Mouse (Mus musculus) heart, embryonic 16.5 days (tissue): ENCODE data around the gene Usp33. TPM values are rescaled to one million over a fixed set of nuclear protein-coding genes. Genes with fewer than 3 reads are reported as not detected.

ENCODE experiments used
- ATAC-seq: fragments of 200-750 bp; cut with Nextera tagmentation; replicated peaks from 2 replicates; pipeline ENCODE4 v1.8.0; 2017; ENCODE audit warnings: moderate number of reproducible peaks; ENCODE audit not compliant: insufficient read depth, low FRiP score; ENCODE audit errors: extremely low read depth
- H3K27ac ChIP-seq: fragments of 300-500 bp; sonication (generic); 2 replicates; pipeline ENCODE4 v1.5.1; 2014; ENCODE audit warnings: mild to moderate bottlenecking, low read length, control low read depth, moderate library complexity
- H3K27me3 ChIP-seq: fragments of 300-500 bp; sonication (generic); 2 replicates; pipeline ENCODE4 v1.6.1; 2014; ENCODE audit warnings: low read length, mixed read lengths; ENCODE audit not compliant: control insufficient read depth, insufficient read depth
- H3K36me3 ChIP-seq: fragments of 300-500 bp; sonication (generic); 2 replicates; pipeline ENCODE4 v1.6.1; 2014; ENCODE audit not compliant: control insufficient read depth, insufficient read depth
- H3K4me1 ChIP-seq: fragments of 300-500 bp; sonication (generic); 2 replicates; pipeline ENCODE4 v1.6.1; 2014; ENCODE audit warnings: low read length, mixed read lengths; ENCODE audit not compliant: control insufficient read depth, insufficient read depth
- H3K4me2 ChIP-seq: fragments of 300-500 bp; sonication (generic); 2 replicates; pipeline ENCODE4 v1.6.1; 2014; ENCODE audit warnings: low read depth, mild to moderate bottlenecking, control low read depth, low read length
- H3K4me3 ChIP-seq: fragments of 300-500 bp; sonication (generic); 2 replicates; pipeline ENCODE4 v1.5.1; 2014; ENCODE audit warnings: mild to moderate bottlenecking, control low read depth, low read length
- H3K9ac ChIP-seq: fragments of 300-500 bp; sonication (generic); 2 replicates; pipeline ENCODE4 v1.6.1; 2014; ENCODE audit warnings: low read length, control low read depth
- H3K9me3 ChIP-seq: fragments of 300-500 bp; sonication (generic); replicated peaks from 2 replicates; pipeline ENCODE4 v1.6.1; 2016; ENCODE audit warnings: low read length; ENCODE audit not compliant: control insufficient read depth
- WGBS: fragments of 180-500 bp; shearing (Covaris S2); extraction: QIAGEN DNeasy Blood & Tissue Kit; methylation state at CpG from one replicate; pipeline ENCODE4 v1.1.7; 2014; 5-methylcytosine and 5-hydroxymethylcytosine counted together
- polyA plus RNA-seq: library from polyadenylated mRNA; unstranded; fragments of >200 nt; fragmentation: Nextera tagmentation; extraction: Ambion mirVana; gene quantifications from 2 replicates; pipeline ENCODE4 v1.2.1, GENCODE M21; 2015

Usp33 gene
- polyA plus RNA-seq, 1 experiment from 2014 or later = 29.3 TPM

- Histone ChIP-seq H3K27me3 (no peaks in the 10 kb centered on the region), H3K9me3 (no peaks in the 10 kb centered on the region), H3K4me2 (no peak overlapping the region), H3K4me1 (peaks cover 41% of the 10 kb centered on the region), H3K9ac (no peak overlapping the region), H3K36me3 (no peaks in the 10 kb centered on the region), H3K4me3 (no peak overlapping the region), H3K27ac (no peak overlapping the region)
- 74% methylated on average over 2 of the region's 2 CpGs for WGBS
- no peak for ATAC-seq
These were observed 57.5 kb downstream of the Usp33 start for GRCm38 (mm10) chr3:152403827-152404226.

- H3K36me3 ChIP-seq = no peaks in the 10 kb centered on the region
- WGBS = 87% methylated on average over 7 of the region's 7 CpGs
- H3K4me1 ChIP-seq = peaks cover 41% of the 10 kb centered on the region
- no peak for ATAC-seq
- no peak overlapping the region for H3K4me2 ChIP-seq
- no peak overlapping the region for H3K9ac ChIP-seq
- H3K4me3 ChIP-seq = no peak overlapping the region
- no peak overlapping the region for H3K27ac ChIP-seq
- H3K27me3 ChIP-seq = no peaks in the 10 kb centered on the region
- H3K9me3 ChIP-seq = no peaks in the 10 kb centered on the region
These were observed 59.1 kb downstream of the Usp33 start for GRCm38 (mm10) chr3:152405420-152405819.

- H3K4me3 ChIP-seq = no peak overlapping the region
- H3K9me3 ChIP-seq = no peaks in the 10 kb centered on the region
- H3K4me1 ChIP-seq = peaks cover 47% of the 10 kb centered on the region
- H3K27me3 ChIP-seq = no peaks in the 10 kb centered on the region
- WGBS = 53% methylated on average over 4 of the region's 4 CpGs
- no peak overlapping the region for H3K4me2 ChIP-seq
- no peaks in the 10 kb centered on the region for H3K36me3 ChIP-seq
- H3K9ac ChIP-seq = no peak overlapping the region
- no peak for ATAC-seq
- H3K27ac ChIP-seq = peak overlapping the region; percentile 58
These were observed 59.8 kb downstream of the Usp33 start for GRCm38 (mm10) chr3:152405978-152406640.

GRCm38 (mm10) chr3:152410980-152411551 is 64.8 kb downstream of the Usp33 start:
- no peak overlapping the region for H3K4me2 ChIP-seq
- H3K27ac ChIP-seq = no peak overlapping the region
- no peaks in the 10 kb centered on the region for H3K36me3 ChIP-seq
- H3K4me1 ChIP-seq = peaks cover 35% of the 10 kb centered on the region
- H3K27me3 ChIP-seq = no peaks in the 10 kb centered on the region
- no peak overlapping the region for H3K9ac ChIP-seq
- no peak for ATAC-seq
- no peak overlapping the region for H3K4me3 ChIP-seq
- H3K9me3 ChIP-seq = no peaks in the 10 kb centered on the region
- WGBS = 66% methylated on average over 7 of the region's 7 CpGs

GRCm38 (mm10) chr3:152412362-152412761 is 66.1 kb downstream of the Usp33 start:
- Histone ChIP-seq H3K4me2 (no peak overlapping the region), H3K4me3 (no peak overlapping the region), H3K4me1 (peaks cover 26% of the 10 kb centered on the region), H3K9me3 (no peaks in the 10 kb centered on the region), H3K27ac (no peak overlapping the region), H3K27me3 (no peaks in the 10 kb centered on the region), H3K9ac (no peak overlapping the region), H3K36me3 (no peaks in the 10 kb centered on the region)
- no peak for ATAC-seq
- 63% methylated on average over 4 of the region's 4 CpGs for WGBS

GRCm38 (mm10) chr3:152428925-152429324 is 82.6 kb downstream of the Usp33 start:
- H3K4me3 ChIP-seq = no peak overlapping the region
- ATAC-seq = no peak
- H3K27ac ChIP-seq = no peak overlapping the region
- 87% methylated on average over 8 of the region's 8 CpGs for WGBS
- 0 out of 2 replicates have a peak, but pooled peaks cover 2% of the 10 kb centered on the region for H3K4me1 ChIP-seq
- H3K4me2 ChIP-seq = no peak overlapping the region
- no peaks in the 10 kb centered on the region for H3K27me3 ChIP-seq
- H3K9ac ChIP-seq = no peak overlapping the region
- H3K9me3 ChIP-seq = no peaks in the 10 kb centered on the region
- peaks cover 15% of the 10 kb centered on the region; the same call in 1 of the 2 replicates for H3K36me3 ChIP-seq

- Histone ChIP-seq H3K4me1 (0 out of 2 replicates have a peak, but pooled peaks cover 2% of the 10 kb centered on the region), H3K9me3 (no peaks in the 10 kb centered on the region), H3K9ac (no peak overlapping the region), H3K36me3 (peaks cover 15% of the 10 kb centered on the region), H3K27ac (no peak overlapping the region), H3K27me3 (no peaks in the 10 kb centered on the region), H3K4me3 (no peak overlapping the region), H3K4me2 (no peak overlapping the region)
- ATAC-seq = no peak
- WGBS = 94% methylated on average over 7 of the region's 7 CpGs
These were observed 86.4 kb downstream of the Usp33 start for GRCm38 (mm10) chr3:152432677-152433076.

GRCm38 (mm10) chr3:152435590-152435989 is 89.3 kb downstream of the Usp33 start:
- Histone ChIP-seq H3K9me3 (no peaks in the 10 kb centered on the region), H3K9ac (no peak overlapping the region), H3K4me3 (no peak overlapping the region), H3K4me2 (no peak overlapping the region), H3K27me3 (no peaks in the 10 kb centered on the region), H3K27ac (no peak overlapping the region), H3K4me1 (0 out of 2 replicates have a peak, but pooled peaks cover 2% of the 10 kb centered on the region), H3K36me3 (peaks cover 5% of the 10 kb centered on the region)
- ATAC-seq = no peak

GRCm38 (mm10) chr3:152438068-152438467 is 91.8 kb downstream of the Usp33 start:
- H3K9me3 ChIP-seq = no peaks in the 10 kb centered on the region
- no peak overlapping the region for H3K27ac ChIP-seq
- no peaks in the 10 kb centered on the region for H3K27me3 ChIP-seq
- no peak overlapping the region for H3K4me2 ChIP-seq
- H3K4me3 ChIP-seq = no peak overlapping the region
- no peak overlapping the region for H3K9ac ChIP-seq
- ATAC-seq = no peak
- 0 out of 2 replicates have a peak, but pooled peaks cover 5% of the 10 kb centered on the region for H3K4me1 ChIP-seq
- peaks cover 5% of the 10 kb centered on the region for H3K36me3 ChIP-seq
- 94% methylated on average over 7 of the region's 7 CpGs for WGBS
